Mouse (Mus musculus) thymus, adult 2 months (tissue): ENCODE data around the gene Ccr2. TPM values are rescaled to one million over a fixed set of nuclear protein-coding genes. Genes with fewer than 3 reads are reported as not detected.

Experiments used
- DNase-seq: peaks from one replicate; pipeline ENCODE4 v3.0.0; 2021
- H3K27ac ChIP-seq: fragments of 200-500 bp; 2 replicates; pipeline ENCODE4 v1.5.1; 2012; ENCODE audit warnings: low read length, control low read depth; ENCODE audit not compliant: control insufficient read depth, insufficient read depth
- H3K27me3 ChIP-seq: fragments of 200-500 bp; 2 replicates; pipeline ENCODE4 v1.6.1; 2012; ENCODE audit warnings: mild to moderate bottlenecking, low read length, moderate library complexity, mixed read lengths; ENCODE audit not compliant: control insufficient read depth, insufficient read depth
- H3K36me3 ChIP-seq: fragments of 200-500 bp; 2 replicates; pipeline ENCODE4 v1.6.1; 2012; ENCODE audit warnings: mild to moderate bottlenecking, low read length, moderate library complexity; ENCODE audit not compliant: control insufficient read depth, insufficient read depth
- H3K4me1 ChIP-seq: fragments of 200-500 bp; replicated peaks from 2 replicates; pipeline ENCODE4 v1.6.1; 2012; ENCODE audit warnings: low read length; ENCODE audit not compliant: control insufficient read depth, insufficient read depth
- H3K4me3 ChIP-seq: fragments of 200-500 bp; 2 replicates; pipeline ENCODE4 v1.5.1; 2012; ENCODE audit warnings: mild to moderate bottlenecking, low read length, control low read depth, moderate library complexity; ENCODE audit not compliant: control insufficient read depth, insufficient read depth
- CTCF ChIP-seq: fragments of 200-500 bp; IDR thresholded peaks from 2 replicates; pipeline ENCODE4 v1.5.1; 2012; ENCODE audit warnings: mild to moderate bottlenecking, control low read depth, low read length, moderate library complexity, borderline replicate concordance; ENCODE audit not compliant: control insufficient read depth, poor library complexity, insufficient read depth; ENCODE audit errors: extremely low read depth
- POLR2A ChIP-seq: fragments of 200-500 bp; IDR thresholded peaks from 2 replicates; pipeline ENCODE4 v1.6.1; 2012; ENCODE audit warnings: mild to moderate bottlenecking, low read length, control low read depth, moderate library complexity; ENCODE audit not compliant: control insufficient read depth, poor library complexity, insufficient read depth; ENCODE audit errors: extremely low read depth
- WGBS: fragments of 180-500 bp; shearing (Covaris S2); methylation state at CpG from one replicate; pipeline ENCODE4 v1.1.7; 2018; 5-methylcytosine and 5-hydroxymethylcytosine counted together
- polyA plus RNA-seq: library from polyadenylated mRNA; depleted of rRNA; stranded (reverse); fragments of >200 nt; gene quantifications from 2 replicates; pipeline ENCODE4 v1.2.3, GENCODE M21; 2012

Gene Ccr2
- polyA plus RNA-seq, 1 experiment = 2.7 TPM

- WGBS = 100% methylated on average over 1 of the region's 1 CpGs
- Histone ChIP-seq H3K36me3 (no peaks in the 10 kb centered on the region), H3K27me3 (no peaks in the 10 kb centered on the region), H3K27ac (no peak overlapping the region), H3K4me3 (no peak overlapping the region), H3K4me1 (no peaks in the 10 kb centered on the region)
- no peak for TF ChIP-seq CTCF
- TF ChIP-seq POLR2A = no peak
- DNase-seq = no peak
Measured at GRCm38 (mm10) chr9:124113777-124114176, 12.0 kb downstream of the Ccr2 start.

GRCm38 (mm10) chr9:124118489-124118888 is 16.7 kb downstream of the Ccr2 start:
- Histone ChIP-seq H3K4me1 (no peaks in the 10 kb centered on the region), H3K36me3 (no peaks in the 10 kb centered on the region), H3K27me3 (no peaks in the 10 kb centered on the region), H3K27ac (no peak overlapping the region), H3K4me3 (no peak overlapping the region)
- DNase-seq = peak; percentile 64
- WGBS = 94% methylated on average over 1 of the region's 1 CpGs
- TF ChIP-seq POLR2A (no peak), CTCF (no peak)

- TF ChIP-seq CTCF = no peak
- no peak for TF ChIP-seq POLR2A
- Histone ChIP-seq H3K27ac (no peak within 1 kb of the TSS), H3K4me3 (no peak within 1 kb of the TSS), H3K36me3 (no peaks in the 10 kb centered on the region), H3K4me1 (peaks cover 2% of the 10 kb centered on the region; the same call in 1 of the 2 replicates), H3K27me3 (no peaks in the 10 kb centered on the region)
- WGBS = 16% methylated on average over 3 of the region's 3 CpGs
- DNase-seq = peak; percentile 34
Measured at GRCm38 (mm10) chr9:124121387-124122184, 19.8 kb downstream of the Ccr2 start, which contains the start of gene Ccr5. Gene Ccr5, plus strand, starts transcription at chr9:124121543.

- no peaks in the 10 kb centered on the region for H3K36me3 ChIP-seq
- H3K4me1 ChIP-seq = peaks cover 2% of the 10 kb centered on the region; the same call in 1 of the 2 replicates
- no peak overlapping the region for H3K27ac ChIP-seq
- H3K4me3 ChIP-seq = no peak overlapping the region
- TF ChIP-seq POLR2A (no peak), CTCF (no peak)
- WGBS = 90% methylated on average over 11 of the region's 11 CpGs
- H3K27me3 ChIP-seq = no peaks in the 10 kb centered on the region
- no peak for DNase-seq
Measured at GRCm38 (mm10) chr9:124125576-124125975, 23.8 kb downstream of the Ccr2 start.

GRCm38 (mm10) chr9:124126373-124126772 is 24.6 kb downstream of the Ccr2 start:
- DNase-seq = peak; percentile 29
- TF ChIP-seq CTCF (no peak), POLR2A (no peak)
- 28% methylated on average over 5 of the region's 5 CpGs for WGBS
- Histone ChIP-seq H3K4me3 (no peak overlapping the region), H3K4me1 (peaks cover 2% of the 10 kb centered on the region; the same call in 1 of the 2 replicates), H3K36me3 (no peaks in the 10 kb centered on the region), H3K27ac (no peak overlapping the region; the same call in 1 of the 2 replicates), H3K27me3 (no peaks in the 10 kb centered on the region)

- WGBS = 44% methylated on average over 4 of the region's 4 CpGs
Measured at GRCm38 (mm10) chr9:124127412-124127811, 25.7 kb downstream of the Ccr2 start.

More at GRCm38 (mm10) chr9:124127412-124127811, 25.7 kb downstream of the Ccr2 start:
- no peak overlapping the region for H3K27ac ChIP-seq
- H3K4me3 ChIP-seq = no peak overlapping the region
- TF ChIP-seq CTCF (no peak), POLR2A (no peak)
- no peaks in the 10 kb centered on the region for H3K27me3 ChIP-seq
- DNase-seq = no peak
- H3K4me1 ChIP-seq = peaks cover 2% of the 10 kb centered on the region; the same call in 1 of the 2 replicates
- H3K36me3 ChIP-seq = no peaks in the 10 kb centered on the region
